Mouse (Mus musculus) brain, embryonic 14.5 days (tissue): ENCODE measurements around the gene Dpyd.

Experiments
- CTCF ChIP-seq: fragments of 200-500 bp; IDR thresholded peaks from 2 replicates; pipeline ENCODE4 v1.5.1; 2012; ENCODE audit warnings: inconsistent platforms, mild to moderate bottlenecking, moderate library complexity, borderline replicate concordance; ENCODE audit not compliant: insufficient read depth, insufficient read length; ENCODE audit errors: extremely low read depth
- POLR2A ChIP-seq: fragments of 200-500 bp; IDR thresholded peaks from 2 replicates; pipeline ENCODE4 v1.6.1; 2012; ENCODE audit warnings: mild to moderate bottlenecking, inconsistent platforms, borderline replicate concordance; ENCODE audit not compliant: poor library complexity, insufficient read depth, insufficient read length, severe bottlenecking; ENCODE audit errors: extremely low read depth

DNA sequence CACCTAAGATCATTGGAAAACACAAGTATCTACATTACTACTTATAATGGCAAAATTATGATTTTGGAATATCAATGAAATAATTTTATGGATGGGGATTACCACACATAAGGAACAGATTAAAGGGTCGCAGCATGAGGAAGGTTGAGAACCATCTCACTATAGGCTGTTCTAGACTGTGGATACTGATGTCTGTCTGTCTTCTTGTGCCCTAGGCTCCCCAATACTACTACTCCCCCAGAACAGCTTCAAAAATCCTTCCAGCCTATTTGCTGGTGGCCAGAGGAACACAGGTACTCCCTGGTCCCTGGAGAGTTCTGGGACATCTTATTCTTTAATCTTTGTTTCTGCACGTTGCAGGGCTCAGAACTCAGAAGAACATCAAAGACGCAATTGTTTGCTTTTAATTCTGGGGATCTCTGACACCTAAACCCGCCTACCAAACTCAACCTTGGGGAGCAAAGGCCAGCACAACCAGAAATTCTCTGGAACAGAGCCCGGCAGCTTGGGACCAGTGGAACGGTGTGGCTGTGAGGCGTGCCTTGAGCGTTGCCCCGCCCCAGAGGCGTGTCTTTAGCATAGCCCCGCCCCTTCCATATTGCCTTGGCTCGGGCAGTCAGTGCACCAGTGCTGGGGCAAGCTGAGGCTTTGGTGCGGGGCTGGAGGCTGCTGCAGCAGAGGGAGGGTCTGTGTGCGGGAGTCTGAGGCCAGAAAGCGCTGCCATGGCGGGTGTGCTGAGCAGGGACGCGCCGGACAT lies at the start of gene Dpyd:
- TF ChIP-seq CTCF (no peak), POLR2A (no peak)
